Mouse (Mus musculus): ENCODE data around the gene Usp47.

DNA sequence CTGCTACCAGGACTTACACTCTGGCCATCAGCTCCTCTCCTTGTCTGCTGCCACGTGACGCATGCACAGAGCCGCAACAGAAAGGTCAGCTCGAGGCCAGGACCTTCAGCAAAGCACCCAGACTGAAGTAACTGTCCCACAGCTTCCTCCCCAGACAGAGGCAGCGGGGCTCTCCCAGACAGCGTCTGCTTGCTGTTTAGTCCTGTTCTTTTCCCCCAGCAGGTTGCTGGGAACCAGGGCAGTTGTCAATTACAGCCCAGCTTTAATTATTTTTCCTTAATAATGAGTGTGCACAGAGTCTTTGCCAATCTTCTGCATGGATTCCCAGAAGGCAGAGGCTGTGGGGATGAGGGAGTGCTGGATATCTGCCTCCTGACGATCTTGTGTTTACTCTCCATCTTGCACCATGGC is 119.8 kb downstream of the Usp47 start:
- TF ChIP-seq TAL1 (IDR thresholded peaks at IDR 0.05; ENCODE audit: low read length) = no peak
- no peak for TF ChIP-seq GATA1 (IDR thresholded peaks at IDR 0.05; ENCODE audit: low read length)

Measured in erythroblast, embryonic 14.5 days (primary cell).